Mouse (Mus musculus) layer of hippocampus, adult 11-12 months (tissue): ENCODE measurements at regions not wholly inside any gene's neighbourhood (a gene's known extent, or its start where the extent isn't known, plus 50 kb on each side); places are given as distances from the start of the nearest gene placed in this dataset.

ENCODE experiments used
- DNase-seq: peaks from one replicate; pipeline ENCODE4 v3.0.0; 2022; ENCODE audit warnings: low spot score

GRCm38 (mm10) chr6:94336168-94336567 is 52.5 kb upstream of the Magi1 start:
- no peak for DNase-seq
